ENCODE assay signal across 8 mouse cellular contexts in the genomic region with DNA sequence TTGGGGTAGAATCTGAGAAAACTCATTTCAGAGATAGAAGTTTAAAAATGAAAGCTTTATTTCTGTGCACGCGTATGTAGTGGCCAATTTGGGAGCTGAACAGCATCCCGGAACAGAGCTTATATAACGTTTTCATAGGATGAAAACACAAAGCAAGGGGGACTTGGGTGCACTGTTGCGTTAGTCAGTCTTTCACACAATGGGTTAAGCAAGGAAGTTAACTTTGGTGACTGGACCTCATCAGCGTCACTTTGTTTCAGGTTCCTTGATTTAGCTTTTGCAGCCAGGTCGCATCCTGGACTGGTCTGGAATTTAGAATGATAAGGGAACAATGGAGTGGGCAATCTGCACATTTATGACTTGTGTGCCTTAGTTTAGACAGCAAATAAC. TPM values are rescaled to one million over a fixed set of nuclear protein-coding genes. Genes with fewer than 3 reads are reported as not detected.
DNase-seq lines count a peak whose midpoint lies in the region; ATAC-seq and TF ChIP-seq lines count a peak whose summit lies in the region.

No protein-coding gene starts in this region.

- 23% methylated on average over 7 of the region's 7 CpGs for WGBS in embryonic facial prominence, embryonic 13.5 days
- WGBS in intestine, postnatal 0 days: 5% methylated on average over 7 of the region's 7 CpGs
- WGBS in neural tube, embryonic 13.5 days: 29% methylated on average over 7 of the region's 7 CpGs

- H3K4me2 ChIP-seq in embryonic facial prominence, embryonic 13.5 days: peak overlapping the region; percentile 78
- peak overlapping the region; percentile 75 for H3K4me2 ChIP-seq in intestine, postnatal 0 days (replicated peaks; ENCODE audit: low read depth)
- H3K4me2 ChIP-seq in neural tube, embryonic 13.5 days: peak overlapping the region; percentile 80

- peak overlapping the region; percentile 99 for H3K4me3 ChIP-seq in layer of hippocampus, adult 2 months
- peak overlapping the region; percentile 67 for H3K4me3 ChIP-seq in embryonic facial prominence, embryonic 13.5 days
- peak overlapping the region; percentile 57 for H3K4me3 ChIP-seq in intestine, postnatal 0 days (ENCODE audit: low read depth, low read length)
- H3K4me3 ChIP-seq in neural tube, embryonic 13.5 days: peak overlapping the region; percentile 72

- TF ChIP-seq CTCF in layer of hippocampus, adult 2 months (conservative IDR thresholded peaks at IDR 0.05): no peak
- no peak for TF ChIP-seq CTCF in intestine, postnatal 0 days (IDR thresholded peaks at IDR 0.05; ENCODE audit: low read depth)

- H3K27me3 ChIP-seq in embryonic facial prominence, embryonic 13.5 days: no peaks in the 10 kb centered on the region
- no peaks in the 10 kb centered on the region for H3K27me3 ChIP-seq in intestine, postnatal 0 days (replicated peaks; ENCODE audit: control insufficient read depth, insufficient read depth, low read length)
- H3K27me3 ChIP-seq in neural tube, embryonic 13.5 days: 0 out of 2 replicates have a peak, but pooled peaks cover 5% of the 10 kb centered on the region

- H3K27ac ChIP-seq in layer of hippocampus, adult 2 months: peak overlapping the region; percentile 96
- peak overlapping the region; percentile 88 for H3K27ac ChIP-seq in embryonic facial prominence, embryonic 13.5 days
- H3K27ac ChIP-seq in intestine, postnatal 0 days (ENCODE audit: low read depth, low read length): peak overlapping the region; percentile 30; the same call in 1 of the 2 replicates
- H3K27ac ChIP-seq in neural tube, embryonic 13.5 days (replicated peaks): peak overlapping the region; percentile 92

- H3K9ac ChIP-seq in embryonic facial prominence, embryonic 13.5 days: peak overlapping the region; percentile 72
- peak overlapping the region; percentile 40; the same call in 1 of the 2 replicates for H3K9ac ChIP-seq in intestine, postnatal 0 days (ENCODE audit: low read depth, low read length)
- H3K9ac ChIP-seq in neural tube, embryonic 13.5 days: peak overlapping the region; percentile 93

- no peak for ATAC-seq in embryonic facial prominence, embryonic 13.5 days (ENCODE audit: insufficient number of reproducible peaks, insufficient read depth, low FRiP score, low TSS enrichment, low read depth)
- 0 out of 2 replicates have a peak, but pooled peaks have one; percentile 23 for ATAC-seq in intestine, postnatal 0 days
- 0 out of 2 replicates have a peak, but pooled peaks have one; percentile 12 for ATAC-seq in neural tube, embryonic 13.5 days (ENCODE audit: low read depth)

- peaks cover 13% of the 10 kb centered on the region for H3K36me3 ChIP-seq in embryonic facial prominence, embryonic 13.5 days
- peaks cover 14% of the 10 kb centered on the region; the same call in 1 of the 2 replicates for H3K36me3 ChIP-seq in intestine, postnatal 0 days (ENCODE audit: control insufficient read depth, insufficient read depth)
- H3K36me3 ChIP-seq in neural tube, embryonic 13.5 days: peaks cover 12% of the 10 kb centered on the region

- H3K4me1 ChIP-seq in embryonic facial prominence, embryonic 13.5 days: peaks cover 16% of the 10 kb centered on the region
- H3K4me1 ChIP-seq in intestine, postnatal 0 days (replicated peaks; ENCODE audit: control insufficient read depth, insufficient read depth, low read length): 0 out of 2 replicates have a peak, but pooled peaks cover 5% of the 10 kb centered on the region
- H3K4me1 ChIP-seq in neural tube, embryonic 13.5 days (replicated peaks): peaks cover 17% of the 10 kb centered on the region

- H3K9me3 ChIP-seq in embryonic facial prominence, embryonic 13.5 days: no peaks in the 10 kb centered on the region
- no peaks in the 10 kb centered on the region for H3K9me3 ChIP-seq in intestine, postnatal 0 days (ENCODE audit: control insufficient read depth)
- H3K9me3 ChIP-seq in neural tube, embryonic 13.5 days: no peaks in the 10 kb centered on the region

- no peak for DNase-seq in layer of hippocampus, adult 2 months (ENCODE audit: low spot score in 2 of 2)
- DNase-seq in layer of hippocampus, adult 9-10 months (ENCODE audit: low spot score): no peak
- no peak for DNase-seq in adrenal gland, adult 2 months
- DNase-seq in cerebellum, adult 11 months: no peak
- DNase-seq in layer of hippocampus, adult 8-10 months (ENCODE audit: low spot score in 2 of 2): no peak

RNA-seq across cellular contexts. Expression of gene E430018J23Rik, which starts 0.5 kb away (rescaled TPM):
- 1 to 10 TPM; 7.5 to 8.0 TPM for total RNA-seq in layer of hippocampus, adult 2 months (2021)
- 6.4 and 7.2 TPM in 2 replicates for polyA plus RNA-seq in embryonic facial prominence, embryonic 13.5 days (2015; fragmentation: Nextera tagmentation; extraction: Ambion mirVana)
- 6.8 and 8.0 TPM in 2 replicates for polyA plus RNA-seq in intestine, postnatal 0 days (2015; fragmentation: Nextera tagmentation; extraction: Ambion mirVana)
- polyA plus RNA-seq in neural tube, embryonic 13.5 days (2015; fragmentation: Nextera tagmentation; extraction: Ambion mirVana): 5.2 and 5.7 TPM in 2 replicates
- 10 to 100 TPM in 1 of 2 experiments, 1 to 10 TPM in 1; 7.1 to 10.3 TPM for total RNA-seq in adrenal gland, adult 2 months (2021)
- polyA plus RNA-seq in adrenal gland, adult 2 months (2012; rRNA removed): 8.9 and 10.0 TPM in 2 replicates
- 1 to 10 TPM; 6.7 to 8.0 (median 7.2) TPM for total RNA-seq in layer of hippocampus, adult 8-10 months (2022)

RNA-seq across cellular contexts. Expression of gene 9130019O22Rik, which starts 7.0 kb away (rescaled TPM):
- 1 to 10 TPM; 3.1 to 4.2 TPM for total RNA-seq in layer of hippocampus, adult 2 months (2021)
- 5.6 and 5.9 TPM in 2 replicates for polyA plus RNA-seq in embryonic facial prominence, embryonic 13.5 days (2015; fragmentation: Nextera tagmentation; extraction: Ambion mirVana)
- 4.7 and 5.8 TPM in 2 replicates for polyA plus RNA-seq in intestine, postnatal 0 days (2015; fragmentation: Nextera tagmentation; extraction: Ambion mirVana)
- 4.2 and 5.0 TPM in 2 replicates for polyA plus RNA-seq in neural tube, embryonic 13.5 days (2015; fragmentation: Nextera tagmentation; extraction: Ambion mirVana)
- 1 to 10 TPM; 4.4 to 6.3 TPM for total RNA-seq in adrenal gland, adult 2 months (2021)
- 2.5 and 3.3 TPM in 2 replicates for polyA plus RNA-seq in adrenal gland, adult 2 months (2012; rRNA removed)
- 1 to 10 TPM; 4.0 to 4.6 (median 4.3) TPM for total RNA-seq in layer of hippocampus, adult 8-10 months (2022)

RNA-seq across cellular contexts. Expression of gene Zfp764, which starts 12.7 kb away (rescaled TPM):
- total RNA-seq in layer of hippocampus, adult 2 months (2021): 1 to 10 TPM; 4.4 to 4.5 TPM
- polyA plus RNA-seq in embryonic facial prominence, embryonic 13.5 days (2015; fragmentation: Nextera tagmentation; extraction: Ambion mirVana): 7.7 and 8.2 TPM in 2 replicates
- 4.8 and 5.2 TPM in 2 replicates for polyA plus RNA-seq in intestine, postnatal 0 days (2015; fragmentation: Nextera tagmentation; extraction: Ambion mirVana)
- polyA plus RNA-seq in neural tube, embryonic 13.5 days (2015; fragmentation: Nextera tagmentation; extraction: Ambion mirVana): 4.0 and 4.5 TPM in 2 replicates
- 1 to 10 TPM; 5.0 to 8.1 TPM for total RNA-seq in adrenal gland, adult 2 months (2021)
- 4.1 and 4.5 TPM in 2 replicates for polyA plus RNA-seq in adrenal gland, adult 2 months (2012; rRNA removed)
- 1 to 10 TPM; 3.5 to 5.8 (median 5.0) TPM for total RNA-seq in layer of hippocampus, adult 8-10 months (2022)

RNA-seq across cellular contexts. Expression of gene Zfp747, which starts 18.1 kb away (rescaled TPM):
- 1 to 10 TPM; 6.7 to 6.9 TPM for total RNA-seq in layer of hippocampus, adult 2 months (2021)
- 9.4 and 10.5 TPM in 2 replicates for polyA plus RNA-seq in embryonic facial prominence, embryonic 13.5 days (2015; fragmentation: Nextera tagmentation; extraction: Ambion mirVana)
- 7.3 and 9.0 TPM in 2 replicates for polyA plus RNA-seq in intestine, postnatal 0 days (2015; fragmentation: Nextera tagmentation; extraction: Ambion mirVana)
- 8.5 and 8.6 TPM in 2 replicates for polyA plus RNA-seq in neural tube, embryonic 13.5 days (2015; fragmentation: Nextera tagmentation; extraction: Ambion mirVana)
- total RNA-seq in adrenal gland, adult 2 months (2021): 10 to 100 TPM in 1 of 2 experiments, 1 to 10 TPM in 1; 8.0 to 11.2 TPM
- polyA plus RNA-seq in adrenal gland, adult 2 months (2012; rRNA removed): 4.4 and 6.7 TPM in 2 replicates
- total RNA-seq in layer of hippocampus, adult 8-10 months (2022): 1 to 10 TPM; 7.3 to 9.2 (median 8.1) TPM

RNA-seq across cellular contexts. Expression of gene Zfp688, which starts 27.9 kb away (rescaled TPM):
- total RNA-seq in layer of hippocampus, adult 2 months (2021): 10 to 100 TPM; 12.2 to 17.3 TPM
- polyA plus RNA-seq in embryonic facial prominence, embryonic 13.5 days (2015; fragmentation: Nextera tagmentation; extraction: Ambion mirVana): 25.6 and 29.3 TPM in 2 replicates
- 18.6 and 22.0 TPM in 2 replicates for polyA plus RNA-seq in intestine, postnatal 0 days (2015; fragmentation: Nextera tagmentation; extraction: Ambion mirVana)
- 31.1 and 37.7 TPM in 2 replicates for polyA plus RNA-seq in neural tube, embryonic 13.5 days (2015; fragmentation: Nextera tagmentation; extraction: Ambion mirVana)
- 10 to 100 TPM; 13.3 to 15.3 TPM for total RNA-seq in adrenal gland, adult 2 months (2021)
- 30.2 and 33.8 TPM in 2 replicates for polyA plus RNA-seq in adrenal gland, adult 2 months (2012; rRNA removed)
- 10 to 100 TPM; 11.8 to 16.7 (median 14.6) TPM for total RNA-seq in layer of hippocampus, adult 8-10 months (2022)

Comparison
In these comparisons a context has a peak if more than half of its experiments do, and no peak if none do; other contexts are left out.
1. H3K27ac ChIP-seq: peak in every context shown above with its lines; median percentile 96 in layer of hippocampus, adult 2 months; 92 in neural tube, embryonic 13.5 days; 88 in embryonic facial prominence, embryonic 13.5 days; 30 in intestine, postnatal 0 days.
2. H3K9ac ChIP-seq: peak in every context shown above with its lines; median percentile 93 in neural tube, embryonic 13.5 days; 72 in embryonic facial prominence, embryonic 13.5 days; 40 in intestine, postnatal 0 days.